Mouse (Mus musculus) fibroblast of lung, adult 2 months (primary cell): ENCODE data around the gene Tespa1.
"Not testable (repeated sequence)": the region's sequence is repeated elsewhere in the genome, so short reads cannot be mapped to it uniquely, and the experiment has no call there.

Experiments used
- DNase-seq: peaks from one replicate; pipeline ENCODE4 v3.0.0-alpha.2; 2011; ENCODE audit warnings: low read depth

Gene Tespa1

DNA sequence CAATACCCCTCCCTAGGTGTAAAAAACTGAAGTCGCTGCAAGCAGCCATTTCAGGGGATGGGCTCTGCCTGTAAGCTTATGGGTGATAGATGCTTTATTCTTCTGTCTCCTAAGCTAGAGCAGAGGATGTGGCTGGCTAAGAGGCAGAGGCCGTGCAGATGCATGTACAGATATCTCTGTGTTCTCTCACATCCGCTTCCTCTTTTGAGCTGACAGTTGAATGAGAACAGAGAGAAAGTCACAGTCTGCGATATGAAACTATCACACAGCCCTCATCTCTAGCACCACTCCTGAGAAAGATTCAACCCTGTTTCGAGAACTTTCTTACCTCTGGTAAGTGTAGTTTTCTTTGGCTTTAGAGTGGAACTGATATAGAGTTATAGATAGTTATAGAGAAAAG lies at the start of gene Tespa1:
Tespa1 (plus strand) TSS at position 234 of the 400 bp plus-strand sequence.
- no peak for DNase-seq

- DNase-seq: no peak
Measured at GRCm38 (mm10) chr10:130275759-130276158, 46.9 kb upstream of the Tespa1 start.

DNA sequence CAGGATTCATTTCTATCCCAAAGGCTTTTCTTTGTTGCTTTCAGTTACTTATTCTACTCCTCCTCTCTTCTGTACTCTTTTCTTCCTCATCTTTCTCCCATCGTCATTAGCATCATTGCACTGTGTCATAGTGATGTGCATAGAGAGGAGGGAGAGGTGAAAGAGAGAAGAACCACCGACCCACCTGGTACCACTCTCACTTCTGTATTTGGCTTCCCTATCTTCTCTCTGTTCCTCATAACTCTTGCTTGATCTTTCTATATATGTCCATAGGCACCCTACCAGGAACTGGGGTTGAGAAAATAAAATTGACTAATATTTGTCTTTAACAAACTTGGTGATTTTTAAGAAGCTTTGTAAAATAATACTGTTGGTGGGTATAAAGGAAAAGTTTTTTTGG lies 46.2 kb upstream of the Tespa1 start:
- DNase-seq: no peak

GRCm38 (mm10) chr10:130280066-130280465 lies 42.6 kb upstream of the Tespa1 start, which contains the start of gene Neurod4:
Gene Neurod4, minus strand, starts transcription at chr10:130280240.
- no peak for DNase-seq

DNA sequence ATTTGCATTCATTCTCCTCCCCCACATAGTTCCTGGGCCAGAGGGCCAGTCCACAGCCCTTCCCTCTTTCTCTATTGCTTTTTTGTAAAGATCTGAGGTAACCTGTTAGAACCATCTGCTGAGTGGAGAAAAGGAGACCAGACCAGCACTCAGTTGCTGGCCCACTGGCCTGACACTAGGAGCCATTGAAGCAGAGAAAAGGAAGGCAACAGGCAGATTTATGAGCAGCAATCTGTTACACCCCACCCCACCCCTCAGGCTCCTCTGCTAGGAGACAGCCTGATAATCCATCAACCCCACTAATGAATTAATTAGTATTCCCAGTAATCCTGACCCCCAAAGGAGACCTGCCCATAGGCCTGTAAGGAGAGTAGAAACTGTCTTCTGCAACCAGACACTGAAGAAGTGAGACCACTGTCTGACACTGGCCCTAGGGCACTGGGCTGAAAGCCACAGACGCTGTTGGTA lies 40.7 kb upstream of the Tespa1 start:
- no peak for DNase-seq

GRCm38 (mm10) chr10:130287201-130287600 lies 35.5 kb upstream of the Tespa1 start:
- no peak for DNase-seq

GRCm38 (mm10) chr10:130288007-130288406 lies 34.7 kb upstream of the Tespa1 start:
- no peak for DNase-seq

- DNase-seq: no peak
Measured at GRCm38 (mm10) chr10:130293741-130294408, 28.8 kb upstream of the Tespa1 start.

DNA sequence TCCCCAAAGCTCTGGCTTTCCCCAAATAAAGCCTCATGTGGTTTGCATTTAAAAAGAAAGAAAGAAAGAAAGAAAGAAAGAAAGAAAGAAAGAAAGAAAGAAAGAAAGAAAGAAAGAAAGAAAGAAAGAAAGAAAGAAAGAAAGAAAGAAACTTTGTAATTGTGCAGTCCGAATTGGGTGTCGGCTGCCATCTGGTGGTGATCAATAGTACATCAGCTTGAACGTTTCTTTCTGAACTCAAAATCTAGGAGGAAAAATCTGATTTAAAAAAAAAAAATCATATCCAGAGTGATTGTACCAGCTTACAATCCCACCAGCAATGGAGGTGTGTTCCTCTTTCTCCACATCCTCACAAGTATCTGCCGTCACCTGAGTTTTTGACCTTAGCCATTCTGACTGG lies 23.9 kb upstream of the Tespa1 start:
- not testable (repeated sequence) for DNase-seq

DNA sequence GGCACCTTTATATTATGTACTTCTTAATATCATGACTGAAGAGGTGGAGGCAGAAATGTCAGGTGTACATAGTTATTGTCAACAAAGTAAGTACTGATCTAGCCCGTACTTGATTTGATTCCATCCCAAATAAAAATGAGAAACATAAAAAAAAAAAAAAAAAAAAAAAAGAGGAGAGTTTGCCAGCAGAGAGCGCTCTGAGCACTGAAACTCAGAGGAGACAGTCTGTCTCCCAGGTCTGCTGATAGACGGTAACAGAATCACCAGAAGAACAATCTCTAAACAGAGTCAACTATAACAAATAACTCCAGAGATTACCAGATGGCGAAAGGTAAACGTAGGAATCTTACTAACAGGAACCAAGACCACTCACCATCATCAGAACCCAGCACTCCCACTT lies 18.5 kb upstream of the Tespa1 start:
- not testable (repeated sequence) for DNase-seq

DNA sequence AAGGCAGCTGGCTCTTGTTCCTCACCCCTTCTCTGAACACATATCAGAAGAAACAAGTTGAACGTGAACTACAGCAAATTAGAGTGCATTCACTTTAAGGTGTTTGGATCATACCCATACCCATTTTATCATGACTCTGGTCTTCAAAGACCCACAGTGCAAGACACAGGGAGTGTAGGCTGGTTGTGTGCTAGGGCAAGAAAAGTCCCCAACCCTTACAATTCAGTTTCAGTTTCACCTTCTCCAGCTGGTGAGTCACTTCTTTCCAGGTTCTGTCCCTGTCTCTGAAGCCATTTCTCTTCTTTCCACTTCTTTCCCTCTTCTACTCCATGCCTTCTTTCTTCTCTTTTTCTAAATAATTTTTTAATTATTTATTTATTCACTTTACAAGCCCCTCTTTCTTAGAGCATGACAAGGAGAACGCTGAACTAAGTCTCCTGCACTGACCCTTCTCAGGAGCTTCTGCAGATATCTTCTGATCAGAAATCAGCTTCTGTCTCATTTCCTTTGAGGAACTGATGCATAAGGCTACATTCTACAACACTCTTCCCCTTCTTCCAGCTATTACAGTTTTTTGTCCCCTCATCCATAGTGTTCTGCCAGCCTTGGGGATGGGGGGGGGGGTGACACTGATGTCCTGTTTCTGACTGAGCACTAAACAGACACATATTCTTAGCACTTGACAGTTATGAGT lies 11.0 kb upstream of the Tespa1 start:
- no peak for DNase-seq

GRCm38 (mm10) chr10:130313531-130313930 lies 9.1 kb upstream of the Tespa1 start:
- no peak for DNase-seq

- DNase-seq: no peak
Measured at GRCm38 (mm10) chr10:130314110-130314829, 8.4 kb upstream of the Tespa1 start.

DNA sequence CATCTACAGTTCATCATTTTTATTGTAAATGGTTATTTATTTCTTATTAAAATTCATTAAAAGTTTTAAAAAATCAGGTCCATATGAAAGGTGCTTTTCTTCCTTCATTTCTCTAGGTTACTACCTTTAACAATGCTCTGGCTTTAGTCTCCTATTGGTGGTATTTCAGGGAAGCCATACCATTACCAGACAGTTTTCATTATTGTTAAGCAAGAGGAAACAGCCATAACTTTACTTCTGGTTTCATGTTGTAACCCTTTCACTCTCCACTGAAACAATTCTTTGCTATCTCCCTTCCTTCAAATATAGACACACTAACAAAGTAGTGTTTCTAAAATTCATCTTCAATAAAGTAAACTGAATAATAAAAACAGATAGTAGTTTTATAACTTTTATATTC lies 6.8 kb upstream of the Tespa1 start:
- DNase-seq: no peak

GRCm38 (mm10) chr10:130318720-130319119 lies 4.0 kb upstream of the Tespa1 start:
- DNase-seq: no peak

- DNase-seq: no peak
Measured at GRCm38 (mm10) chr10:130320715-130321114, 2.0 kb upstream of the Tespa1 start.

DNA sequence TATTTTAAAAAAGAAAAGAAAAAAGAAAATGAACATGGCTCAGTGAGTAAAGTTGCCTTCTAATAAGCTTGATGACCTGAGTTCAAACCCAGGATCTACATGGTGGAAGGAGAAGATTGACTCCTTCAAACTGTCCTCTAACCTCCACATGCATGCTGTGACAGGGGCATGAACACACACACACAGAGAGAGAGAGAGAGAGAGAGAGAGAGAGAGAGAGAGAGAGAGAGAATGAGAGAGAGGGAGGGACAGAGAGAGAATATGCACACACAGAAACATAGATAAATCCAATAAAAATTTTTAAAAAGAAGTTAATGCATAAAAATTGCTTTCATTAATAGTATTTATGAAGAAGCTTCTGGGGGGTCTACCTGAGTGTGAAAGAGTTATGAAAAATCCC lies 608 bp upstream of the Tespa1 start:
- no peak for DNase-seq

- no peak for DNase-seq
Measured at GRCm38 (mm10) chr10:130324243-130324642, 1.6 kb downstream of the Tespa1 start.

DNA sequence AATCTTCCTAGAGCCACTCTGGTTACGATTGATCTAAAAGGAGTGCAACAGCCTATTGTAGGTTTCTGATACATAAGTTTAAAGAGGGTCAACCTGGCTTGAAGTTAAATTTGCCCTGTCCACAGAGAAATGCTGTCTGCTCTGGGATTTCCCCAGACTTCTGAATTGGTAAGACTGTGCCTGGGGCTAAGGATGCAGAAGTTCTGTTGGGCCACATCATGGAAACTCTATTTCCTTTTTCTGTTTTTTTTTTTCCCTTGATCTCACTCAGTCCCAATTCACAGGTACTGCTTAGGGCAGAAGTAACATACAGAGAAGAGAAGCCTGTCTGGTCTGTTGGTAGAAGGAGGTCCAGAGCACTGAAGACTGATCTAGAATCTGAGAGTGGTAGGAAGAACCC lies 8.0 kb downstream of the Tespa1 start:
- no peak for DNase-seq

DNA sequence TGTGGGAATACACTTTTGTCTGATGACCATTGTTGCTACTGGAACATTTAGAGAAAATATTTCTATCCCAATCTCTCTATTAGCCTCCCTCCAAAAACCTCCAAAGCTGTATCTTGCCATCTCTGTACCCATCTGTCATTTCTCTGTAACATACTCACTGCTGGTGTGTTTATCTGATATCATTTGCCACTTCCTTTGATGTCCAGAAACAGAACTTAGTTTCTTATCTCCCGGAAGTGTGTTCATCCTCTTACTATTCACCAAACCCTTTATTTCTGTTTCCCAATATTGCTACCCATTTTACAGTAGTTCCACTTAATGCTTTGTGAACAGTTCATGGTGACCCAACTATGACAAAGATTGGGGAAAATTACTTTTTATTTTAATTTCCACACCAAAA lies 13.7 kb downstream of the Tespa1 start:
- DNase-seq: no peak

DNA sequence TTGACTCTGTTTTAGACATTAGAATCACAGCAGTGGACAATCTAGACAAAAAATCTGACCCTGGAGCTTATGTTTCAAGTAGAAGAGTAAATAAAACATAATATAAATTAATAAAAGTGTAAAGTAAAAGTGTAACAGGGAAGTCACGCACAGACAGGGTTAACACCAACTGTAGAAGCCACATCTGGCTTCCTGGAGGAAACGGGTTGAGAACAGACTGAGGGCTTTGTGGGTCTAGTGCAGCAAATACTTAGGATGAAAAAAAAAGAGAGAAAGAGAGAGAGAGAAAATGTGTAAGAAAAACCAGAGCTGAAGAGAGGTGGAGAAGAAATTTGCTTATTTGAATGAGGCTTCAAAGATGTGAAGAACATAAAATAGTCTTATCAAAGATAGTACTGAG lies 14.9 kb downstream of the Tespa1 start:
- no peak for DNase-seq

DNA sequence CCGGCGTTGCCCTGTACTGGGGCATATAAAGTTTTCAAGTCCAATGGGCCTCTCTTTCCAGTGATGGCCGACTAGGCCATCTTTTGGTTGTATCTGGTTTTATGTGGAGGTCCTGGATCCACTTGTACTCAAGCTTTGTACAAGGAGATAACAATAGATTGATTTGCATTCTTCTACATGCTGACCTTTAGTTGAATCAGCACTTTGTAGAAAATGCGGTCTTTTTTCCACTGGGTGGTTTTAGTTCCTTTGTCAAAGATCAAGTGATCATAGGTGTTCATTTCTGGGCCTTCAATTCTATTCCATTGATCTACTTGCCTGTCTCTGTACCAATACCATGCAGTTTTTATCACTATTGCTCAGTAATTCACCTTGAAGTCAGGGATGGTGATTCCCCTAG lies 17.4 kb downstream of the Tespa1 start:
- DNase-seq: not testable (repeated sequence)

- no peak for DNase-seq
Measured at GRCm38 (mm10) chr10:130344056-130344455, 21.4 kb downstream of the Tespa1 start.
